ENCODE assay signal across 8 mouse cellular contexts in genomic region chr10:85871698-85872478, GRCm38 (mm10). TPM values are rescaled to one million over a fixed set of nuclear protein-coding genes. Genes with fewer than 3 reads are reported as not detected.
DNase-seq lines count a peak whose midpoint lies in the region; ATAC-seq and TF ChIP-seq lines count a peak whose summit lies in the region.

No protein-coding gene starts in this region.

- H3K27ac ChIP-seq in hindbrain, embryonic 10.5 days: peak overlapping the region; percentile 88
- H3K27ac ChIP-seq in lung, postnatal 0 days (ENCODE audit: low read length): peak overlapping the region; percentile 66; the same call in 1 of the 2 replicates

- peak overlapping the region; percentile 79 for H3K9ac ChIP-seq in lung, postnatal 0 days (replicated peaks; ENCODE audit: low read depth)

- TF ChIP-seq CTCF in lung, postnatal 0 days (IDR thresholded peaks at IDR 0.05): no peak

- peaks cover 29% of the 10 kb centered on the region for H3K36me3 ChIP-seq in hindbrain, embryonic 10.5 days
- no peaks in the 10 kb centered on the region for H3K36me3 ChIP-seq in lung, postnatal 0 days (ENCODE audit: insufficient read depth, low read length)

- peak; percentile 99 for ATAC-seq in frontal cortex, adult (ENCODE audit: low TSS enrichment)
- ATAC-seq in lung, postnatal 0 days: peak; percentile 92

- peak overlapping the region; percentile 91 for H3K4me3 ChIP-seq in hindbrain, embryonic 10.5 days
- H3K4me3 ChIP-seq in lung, postnatal 0 days (ENCODE audit: low read depth, low read length): peak overlapping the region; percentile 91

- peak; percentile 93 for DNase-seq in MN1 (ENCODE audit: low spot score)
- DNase-seq in cerebellum, adult 9-10 months: peak; percentile 92
- peak; percentile 94 for DNase-seq in hindbrain, embryonic 10.5 days (ENCODE audit: low spot score)
- peak; percentile 89 for DNase-seq in layer of hippocampus, adult 9-11 months
- DNase-seq in lung, postnatal 0 days (ENCODE audit: low spot score): peak; percentile 94
- peak; percentile 88 for DNase-seq in ovary, postnatal 14 days (ENCODE audit: low spot score)
- DNase-seq in thymus, postnatal 14 days: peak; percentile 95

- H3K4me1 ChIP-seq in hindbrain, embryonic 10.5 days (replicated peaks): peaks cover 16% of the 10 kb centered on the region
- peaks cover 8% of the 10 kb centered on the region for H3K4me1 ChIP-seq in lung, postnatal 0 days (ENCODE audit: insufficient read depth, low read depth, low read length)

- TF ChIP-seq EP300 in lung, postnatal 0 days (IDR thresholded peaks at IDR 0.05): no peak

- peak overlapping the region; percentile 86 for H3K4me2 ChIP-seq in lung, postnatal 0 days (replicated peaks; ENCODE audit: low read depth, low read length)

- under 1% methylated on average over 55 of the region's 55 CpGs for whole genome bisulfite sequencing in hindbrain, embryonic 10.5 days
- under 1% methylated on average over 54 of the region's 55 CpGs for WGBS in lung, postnatal 0 days

- H3K27me3 ChIP-seq in hindbrain, embryonic 10.5 days (ENCODE audit: insufficient read depth, poor library complexity, severe bottlenecking): no peaks in the 10 kb centered on the region
- H3K27me3 ChIP-seq in lung, postnatal 0 days (replicated peaks; ENCODE audit: insufficient read depth, low read length): no peaks in the 10 kb centered on the region

- no peaks in the 10 kb centered on the region; the same call in 1 of the 2 replicates for H3K9me3 ChIP-seq in hindbrain, embryonic 10.5 days
- H3K9me3 ChIP-seq in lung, postnatal 0 days (ENCODE audit: low read length): no peaks in the 10 kb centered on the region

RNA-seq across cellular contexts. Expression of gene Pwp1, which starts 42.6 kb away (rescaled TPM):
- polyA plus RNA-seq in hindbrain, embryonic 10.5 days (2016; fragmentation: Nextera tagmentation; extraction: Ambion mirVana): 96.1 and 104 TPM in 2 replicates
- 34.0 and 37.0 TPM in 2 replicates for polyA plus RNA-seq in lung, postnatal 0 days (2015; fragmentation: Nextera tagmentation; extraction: Ambion mirVana)

RNA-seq across cellular contexts. Expression of gene Prdm4, which starts 45.1 kb away (rescaled TPM):
- polyA plus RNA-seq in hindbrain, embryonic 10.5 days (2016; fragmentation: Nextera tagmentation; extraction: Ambion mirVana): 26.1 and 30.3 TPM in 2 replicates
- polyA plus RNA-seq in lung, postnatal 0 days (2015; fragmentation: Nextera tagmentation; extraction: Ambion mirVana): 6.5 and 6.7 TPM in 2 replicates

RNA-seq across cellular contexts. Expression of gene Ascl4, which starts 55.6 kb away (rescaled TPM):
- 0.31 and 0.39 TPM in 2 replicates for polyA plus RNA-seq in hindbrain, embryonic 10.5 days (2016; fragmentation: Nextera tagmentation; extraction: Ambion mirVana)
- polyA plus RNA-seq in lung, postnatal 0 days (2015; fragmentation: Nextera tagmentation; extraction: Ambion mirVana): 0.06 and 0.27 TPM in 2 replicates

Comparison
In these comparisons a context has a peak if more than half of its experiments do, and no peak if none do; other contexts are left out.
1. Peak in every context shown above with its lines: DNase-seq, ATAC-seq, H3K4me3 ChIP-seq and H3K27ac ChIP-seq.